Mouse (Mus musculus) layer of hippocampus, adult 2 months (tissue): ENCODE measurements at regions not wholly inside any gene's neighbourhood (a gene's known extent, or its start where the extent isn't known, plus 50 kb on each side); places are given as distances from the start of the nearest gene placed in this dataset.
A peak's percentile ranks its signal among the peaks of the same experiment; 100 is the strongest.
"Not testable (repeated sequence)": the region's sequence is repeated elsewhere in the genome, so short reads cannot be mapped to it uniquely, and the experiment has no call there.

Experiments
- DNase-seq, 2 experiments: peaks; one replicate each; pipeline ENCODE4 v3.0.0; 2022; ENCODE audit warnings: low spot score in 2 of 2
- H3K27ac ChIP-seq: fragments of 200-600 bp; 2 replicates; pipeline ENCODE4 v1.8.1; 2022
- H3K4me3 ChIP-seq: fragments of 200-600 bp; 2 replicates; pipeline ENCODE4 v1.8.1; 2022; ENCODE audit warnings: mild to moderate bottlenecking
- CTCF ChIP-seq: fragments of 200-600 bp; conservative IDR thresholded peaks from 2 replicates; pipeline ENCODE4 v1.8.1; 2022; ENCODE audit warnings: antibody characterized with exemption, mild to moderate bottlenecking, moderate library complexity

DNA sequence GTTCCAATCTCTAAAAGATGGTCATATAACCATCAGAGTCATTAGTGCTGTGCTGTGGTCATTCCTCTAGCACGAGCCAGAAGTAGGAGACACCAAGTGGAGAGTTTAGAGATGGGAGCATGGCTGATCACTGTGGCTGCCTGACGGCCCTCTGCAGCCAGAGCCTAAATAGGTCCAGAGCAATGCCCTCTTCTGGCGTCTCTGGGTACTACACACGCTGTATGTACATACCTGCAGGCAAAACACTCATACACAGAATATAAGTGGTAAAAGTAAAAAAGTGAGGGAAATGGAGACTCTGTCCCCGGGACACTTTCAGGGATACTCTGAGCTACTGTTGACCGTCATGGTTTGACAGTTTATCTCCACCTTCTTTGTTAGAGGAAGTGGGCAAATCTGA is 91.4 kb downstream of the Gm21738 start:
- H3K27ac ChIP-seq = no peak overlapping the region
- TF ChIP-seq CTCF = no peak; the same call in 1 of the 2 replicates
- DNase-seq = no peak
- H3K4me3 ChIP-seq = no peak overlapping the region

DNA sequence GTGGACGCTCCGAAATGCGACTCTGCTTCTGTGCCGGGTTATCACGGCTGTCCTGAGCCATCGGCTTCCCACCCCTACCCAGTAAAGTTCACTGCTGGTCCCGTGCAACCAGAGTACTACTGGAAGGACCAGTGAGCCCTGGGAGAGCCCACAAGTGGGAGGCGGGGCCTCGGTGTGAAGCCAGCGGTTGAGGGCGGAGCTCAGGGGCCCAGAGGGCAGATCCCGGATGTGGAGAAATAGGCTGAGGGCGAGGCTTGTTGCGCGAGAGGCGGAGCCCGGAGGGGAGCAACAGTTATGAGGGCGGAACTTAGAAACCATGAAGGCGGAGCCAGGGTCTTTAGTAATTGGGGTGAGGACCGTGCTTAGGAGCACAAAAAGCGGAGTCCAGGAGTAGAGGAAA is 107.1 kb downstream of the Gm21738 start:
- TF ChIP-seq CTCF = no peak
- DNase-seq = no peak
- no peak overlapping the region for H3K4me3 ChIP-seq
- no peak overlapping the region for H3K27ac ChIP-seq

DNA sequence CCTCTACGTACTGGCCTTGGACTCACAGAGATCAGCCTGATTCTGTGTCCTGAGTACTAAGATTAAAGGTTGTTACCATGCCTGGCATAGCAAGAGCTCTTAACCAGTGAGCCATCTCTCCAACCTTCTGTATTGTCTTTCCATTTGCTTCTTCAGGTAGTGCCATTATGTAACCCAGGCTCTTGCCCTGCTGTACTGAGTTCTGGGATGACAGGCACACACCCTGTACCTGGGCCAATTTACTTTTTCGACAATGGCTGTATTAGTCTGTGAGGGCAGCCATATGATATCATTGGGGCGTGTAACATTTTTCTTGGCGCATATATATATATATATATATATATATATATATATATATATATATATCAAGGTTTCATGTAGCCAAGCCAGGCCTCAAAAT is 115.9 kb downstream of the Gm21738 start:
- not testable (repeated sequence) for DNase-seq, H3K4me3 ChIP-seq, H3K27ac ChIP-seq

DNA sequence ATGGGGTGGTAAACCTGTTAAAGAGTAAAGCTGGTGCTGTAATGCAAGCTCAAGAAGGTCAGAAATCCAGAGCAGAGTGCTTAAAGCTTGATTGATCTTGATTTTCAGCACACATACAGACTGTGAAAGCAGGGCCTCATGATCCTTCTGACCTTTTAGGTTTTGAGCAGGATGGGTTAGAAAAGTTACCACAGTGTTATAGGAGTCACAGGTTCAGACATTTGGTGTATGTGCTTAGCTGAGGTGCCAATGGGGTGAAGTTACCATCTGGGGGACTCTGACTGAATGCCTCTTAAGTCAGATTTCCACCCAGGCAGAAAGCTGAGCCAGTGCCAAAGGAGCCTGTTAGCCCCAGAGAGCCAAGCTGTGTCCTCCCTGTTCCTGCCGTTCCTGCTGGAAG is 139.6 kb downstream of the Gm21738 start:
- no peak for DNase-seq
- Histone ChIP-seq H3K4me3 (no peak overlapping the region), H3K27ac (no peak overlapping the region)
- TF ChIP-seq CTCF = no peak

DNA sequence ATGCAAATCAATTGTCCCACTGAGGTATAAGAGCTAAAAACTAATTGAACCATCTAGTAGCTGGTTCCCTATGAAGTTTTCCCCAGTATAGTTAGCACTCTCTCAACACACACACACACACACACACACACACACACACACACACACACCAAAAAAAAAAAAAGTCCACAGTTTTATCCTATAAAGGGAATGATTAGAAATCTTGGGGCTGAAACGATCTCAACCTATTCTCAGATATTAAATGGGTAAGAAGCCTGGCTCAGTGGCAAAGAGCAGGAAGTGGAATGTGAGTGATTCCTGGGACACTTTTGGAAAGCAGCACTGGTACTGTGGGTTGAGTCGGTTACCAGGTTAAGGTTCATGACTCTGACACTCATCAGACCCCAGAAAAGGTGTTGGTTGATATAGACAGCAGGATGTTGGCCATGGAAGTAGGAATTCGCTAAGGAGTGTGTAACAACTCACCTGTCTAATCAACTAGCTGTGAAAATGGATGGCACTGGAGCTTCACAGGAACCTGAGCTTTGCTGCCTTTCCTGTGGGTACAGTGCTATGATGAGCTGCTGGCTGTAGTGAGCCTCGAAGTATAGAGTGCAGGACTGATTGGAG is 140.8 kb downstream of the Gm21738 start:
- DNase-seq = peak; percentile 24 to 58
- H3K27ac ChIP-seq = no peak overlapping the region
- TF ChIP-seq CTCF = no peak

More for the DNA sequence above, 140.8 kb downstream of the Gm21738 start:
- H3K4me3 ChIP-seq = no peak overlapping the region
